ENCODE assay signal across 11 mouse cellular contexts in the genomic region with DNA sequence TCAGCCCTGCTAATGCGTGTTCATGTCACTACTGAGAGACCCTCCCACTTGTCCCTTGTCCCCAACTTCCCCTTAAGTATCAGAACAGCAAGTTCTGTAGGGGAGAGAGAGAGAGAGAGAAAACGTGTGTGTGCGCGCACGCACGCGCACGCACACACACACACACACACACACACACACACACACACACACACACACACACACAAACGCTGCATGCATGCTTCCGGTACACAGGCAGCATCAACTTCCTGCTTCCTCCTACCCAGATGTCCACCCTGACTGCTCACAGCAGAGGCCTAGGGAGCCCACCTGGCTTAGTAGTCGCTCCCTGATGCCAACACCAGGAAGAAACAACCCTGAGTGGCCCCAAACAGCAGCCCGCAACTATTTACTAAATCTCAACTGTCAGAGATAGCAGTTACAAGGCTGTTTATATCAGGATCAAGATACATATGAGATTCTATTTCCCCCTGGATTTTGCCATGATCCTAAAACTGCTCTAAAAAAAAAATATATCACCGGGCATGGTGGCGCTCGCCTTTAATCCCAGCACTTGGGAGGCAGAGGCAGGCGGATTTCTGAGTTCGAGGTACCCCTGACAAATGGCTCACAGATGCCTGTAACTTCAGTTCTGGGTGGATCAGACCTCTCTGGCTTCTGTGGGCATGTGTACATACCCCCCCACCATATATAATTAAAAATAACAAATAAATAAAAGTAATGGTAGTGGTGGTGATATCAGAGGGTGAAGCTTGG. TPM values are rescaled to one million over a fixed set of nuclear protein-coding genes. Genes with fewer than 3 reads are reported as not detected.
DNase-seq lines count a peak whose midpoint lies in the region; ATAC-seq lines count a peak whose summit lies in the region.
"Had no signal": no experiment of that assay in that cellular context is flagged by ENCODE, and none has a peak within 500 bp of the region (broad histone marks: within the 10 kb centered on the region; RNA-seq: fewer than 3 reads in every experiment).

No protein-coding gene starts in this region.

- H3K4me3 ChIP-seq in heart, embryonic 10.5 days: no peak overlapping the region
- H3K4me3 ChIP-seq in megakaryocyte, embryonic 14.5 days (replicated peaks): peak overlapping the region; percentile 83

- no peaks in the 10 kb centered on the region for H3K27me3 ChIP-seq in heart, embryonic 10.5 days (ENCODE audit: insufficient read depth, poor library complexity, severe bottlenecking)
- H3K27me3 ChIP-seq in megakaryocyte, embryonic 14.5 days (replicated peaks): no peaks in the 10 kb centered on the region

- H3K36me3 ChIP-seq in heart, embryonic 10.5 days: peaks cover 25% of the 10 kb centered on the region
- H3K36me3 ChIP-seq in megakaryocyte, embryonic 14.5 days (replicated peaks; ENCODE audit: low read length): peaks cover 33% of the 10 kb centered on the region

- H3K27ac ChIP-seq in heart, embryonic 10.5 days: no peak overlapping the region

- H3K4me1 ChIP-seq in heart, embryonic 10.5 days: peaks cover 49% of the 10 kb centered on the region
- peaks cover 79% of the 10 kb centered on the region for H3K4me1 ChIP-seq in megakaryocyte, embryonic 14.5 days

- no peak for ATAC-seq in megakaryocyte-erythroid progenitor cell, adult 5-6 weeks (replicated peaks; ENCODE audit: low FRiP score, low TSS enrichment, poor library complexity, severe bottlenecking)

- 81% methylated on average over 13 of the region's 17 CpGs for WGBS in heart, embryonic 10.5 days

- H3K9me3 ChIP-seq in heart, embryonic 10.5 days: no peaks in the 10 kb centered on the region
- H3K9me3 ChIP-seq in megakaryocyte, embryonic 14.5 days: no peaks in the 10 kb centered on the region

- DNase-seq in heart, adult 18-20 months: peak; percentile 34 to 54
- DNase-seq in heart, embryonic 10.5 days (ENCODE audit: low spot score): no peak
- peak; percentile 65 to 73 for DNase-seq in B cell, adult 2 months
- DNase-seq in induced T-regulatory cell, adult 2 months (ENCODE audit: low read depth): peak; percentile 66
- no peak for DNase-seq in embryo, embryonic 10 days (ENCODE audit: low spot score)
- DNase-seq in cerebellum, postnatal 4 days (ENCODE audit: low spot score in 2 of 2): no peak
- DNase-seq: adrenal gland, adult 8-10 months; layer of hippocampus, postnatal 36 days; right cerebral cortex, postnatal 4 days had no signal

RNA-seq across cellular contexts. Expression of a gene that starts 3.5 kb away (rescaled TPM):
- total RNA-seq in heart, adult 18-20 months (2021): 10 to 100 TPM; 51.1 to 52.7 TPM
- polyA plus RNA-seq in heart, embryonic 10.5 days (2016; fragmentation: Nextera tagmentation; extraction: Ambion mirVana): 21.5 and 23.2 TPM in 2 replicates
- 73.0 and 95.0 TPM in 2 replicates for polyA plus RNA-seq in megakaryocyte, embryonic 14.5 days (2012; ENCODE audit: insufficient read depth, low replicate concordance)
- total RNA-seq in megakaryocyte-erythroid progenitor cell, adult 5-6 weeks (2014; fragmentation: Nextera tagmentation): 36.3 and 83.2 TPM in 2 replicates
- total RNA-seq in megakaryocyte-erythroid progenitor cell, adult 5-6 weeks (2017): 21.9 and 33.0 TPM in 2 replicates

RNA-seq across cellular contexts. Expression of a gene that starts 19.4 kb away (rescaled TPM):
- 10 to 100 TPM; 15.2 to 15.9 TPM for total RNA-seq in heart, adult 18-20 months (2021)
- polyA plus RNA-seq in heart, embryonic 10.5 days (2016; fragmentation: Nextera tagmentation; extraction: Ambion mirVana): 221 and 253 TPM in 2 replicates
- 7.5 and 18.1 TPM in 2 replicates for polyA plus RNA-seq in megakaryocyte, embryonic 14.5 days (2012; ENCODE audit: insufficient read depth, low replicate concordance)
- 205 and 224 TPM in 2 replicates for total RNA-seq in megakaryocyte-erythroid progenitor cell, adult 5-6 weeks (2014; fragmentation: Nextera tagmentation)
- 154 and 213 TPM in 2 replicates for total RNA-seq in megakaryocyte-erythroid progenitor cell, adult 5-6 weeks (2017)

RNA-seq across cellular contexts. Expression of a gene that starts 29.1 kb away (rescaled TPM):
- under 1 TPM; 0.07 to 0.41 TPM for total RNA-seq in heart, adult 18-20 months (2021)
- 0.36 and 0.46 TPM in 2 replicates for polyA plus RNA-seq in heart, embryonic 10.5 days (2016; fragmentation: Nextera tagmentation; extraction: Ambion mirVana)
- 0.45 and 0.73 TPM in 2 replicates for polyA plus RNA-seq in megakaryocyte, embryonic 14.5 days (2012; ENCODE audit: insufficient read depth, low replicate concordance)
- total RNA-seq in megakaryocyte-erythroid progenitor cell, adult 5-6 weeks (2014; fragmentation: Nextera tagmentation): not detected in 2 replicates
- total RNA-seq in megakaryocyte-erythroid progenitor cell, adult 5-6 weeks (2017): 0.65 and 1.1 TPM in 2 replicates

RNA-seq across cellular contexts. Expression of a gene that starts 43.1 kb away (rescaled TPM):
- total RNA-seq in heart, adult 18-20 months (2021): 10 to 100 TPM; 23.1 to 27.3 TPM
- 204 and 214 TPM in 2 replicates for polyA plus RNA-seq in heart, embryonic 10.5 days (2016; fragmentation: Nextera tagmentation; extraction: Ambion mirVana)
- 306 and 351 TPM in 2 replicates for polyA plus RNA-seq in megakaryocyte, embryonic 14.5 days (2012; ENCODE audit: insufficient read depth, low replicate concordance)
- 15.6 and 31.4 TPM in 2 replicates for total RNA-seq in megakaryocyte-erythroid progenitor cell, adult 5-6 weeks (2014; fragmentation: Nextera tagmentation)
- total RNA-seq in megakaryocyte-erythroid progenitor cell, adult 5-6 weeks (2017): 6.5 and 6.9 TPM in 2 replicates

RNA-seq across cellular contexts. Expression of a gene that starts 45.6 kb away (rescaled TPM):
- 10 to 100 TPM; 41.1 to 43.2 TPM for total RNA-seq in heart, adult 18-20 months (2021)
- polyA plus RNA-seq in heart, embryonic 10.5 days (2016; fragmentation: Nextera tagmentation; extraction: Ambion mirVana): 11.8 and 17.1 TPM in 2 replicates
- polyA plus RNA-seq in megakaryocyte, embryonic 14.5 days (2012; ENCODE audit: insufficient read depth, low replicate concordance): 18.7 and 23.5 TPM in 2 replicates
- total RNA-seq in megakaryocyte-erythroid progenitor cell, adult 5-6 weeks (2014; fragmentation: Nextera tagmentation): 44.3 and 63.7 TPM in 2 replicates
- total RNA-seq in megakaryocyte-erythroid progenitor cell, adult 5-6 weeks (2017): 46.9 and 64.8 TPM in 2 replicates

Comparison
In these comparisons a context has a peak if more than half of its experiments do, and no peak if none do; other contexts are left out.
1. DNase-seq: peak in heart, adult 18-20 months (2 of 2), B cell, adult 2 months (2 of 2) and induced T-regulatory cell, adult 2 months (single experiment); none in heart, embryonic 10.5 days (single experiment), embryo, embryonic 10 days (single experiment) and cerebellum, postnatal 4 days (0 of 2).
2. RNA of a gene that starts 19.4 kb away (total RNA-seq): 154 to 224 TPM in megakaryocyte-erythroid progenitor cell, adult 5-6 weeks; 15.2 to 15.9 TPM in heart, adult 18-20 months; every median in the first group is over 4 times any median in the second.